Mouse (Mus musculus): Measurements from ENCODE around the gene Klhl32.

- no peak for TF ChIP-seq CTCF (IDR thresholded peaks at IDR 0.05; ENCODE audit: low read depth, low read length)
- no peak for TF ChIP-seq POLR2A (IDR thresholded peaks at IDR 0.05; ENCODE audit: borderline replicate concordance, low read depth, low read length)
Measured at GRCm38 (mm10) chr4:24568989-24569556, 281.9 kb downstream of the Klhl32 start.
